Mouse (Mus musculus): Measurements from ENCODE around the gene Mif4gd. TPM values are rescaled to one million over a fixed set of nuclear protein-coding genes. Genes with fewer than 3 reads are reported as not detected.
A peak's percentile ranks its signal among the peaks of the same experiment; 100 is the strongest.

Mif4gd gene
- polyA plus RNA-seq, 1 experiment from 2014 or later, result 41.4 TPM

GRCm38 (mm10) chr11:115630532-115631504 is 18.0 kb upstream of the Mif4gd start:
- Histone ChIP-seq H3K9ac (ENCODE audit: low read depth, low read length) (peak overlapping the region; percentile 12; the same call in 1 of the 2 replicates), H3K36me3 (ENCODE audit: control insufficient read depth, insufficient read depth, low read length) (no peaks in the 10 kb centered on the region), H3K27ac (ENCODE audit: low read depth, low read length) (no peak overlapping the region), H3K4me2 (peak overlapping the region; percentile 56), H3K27me3 (replicated peaks; ENCODE audit: control insufficient read depth, insufficient read depth, low read length) (no peaks in the 10 kb centered on the region), H3K4me1 (replicated peaks; ENCODE audit: control insufficient read depth, insufficient read depth, low read length) (peaks cover 17% of the 10 kb centered on the region), H3K9me3 (ENCODE audit: control insufficient read depth, low read length) (no peaks in the 10 kb centered on the region), H3K4me3 (ENCODE audit: low read depth, low read length) (peak overlapping the region; percentile 14; the same call in 1 of the 2 replicates)
- DNase-seq (ENCODE audit: low spot score), result peak; percentile 45
- WGBS, result 46% methylated on average over 16 of the region's 16 CpGs
- ATAC-seq (replicated peaks; ENCODE audit: low FRiP score), result no peak

GRCm38 (mm10) chr11:115629734-115630531 is 17.2 kb upstream of the Mif4gd start:
- 75% methylated on average over 13 of the region's 13 CpGs for WGBS
- Histone ChIP-seq H3K4me3 (ENCODE audit: low read depth, low read length) (no peak overlapping the region), H3K27ac (ENCODE audit: low read depth, low read length) (no peak overlapping the region), H3K4me2 (no peak overlapping the region), H3K9me3 (ENCODE audit: control insufficient read depth, low read length) (no peaks in the 10 kb centered on the region), H3K36me3 (ENCODE audit: control insufficient read depth, insufficient read depth, low read length) (no peaks in the 10 kb centered on the region), H3K9ac (ENCODE audit: low read depth, low read length) (no peak overlapping the region), H3K27me3 (replicated peaks; ENCODE audit: control insufficient read depth, insufficient read depth, low read length) (no peaks in the 10 kb centered on the region), H3K4me1 (replicated peaks; ENCODE audit: control insufficient read depth, insufficient read depth, low read length) (peaks cover 17% of the 10 kb centered on the region)
- DNase-seq (ENCODE audit: low spot score) (no peak), ATAC-seq (replicated peaks; ENCODE audit: low FRiP score) (no peak)

- ATAC-seq (replicated peaks; ENCODE audit: low FRiP score), result peak; percentile 13
- H3K36me3 ChIP-seq (ENCODE audit: control insufficient read depth, insufficient read depth, low read length), result no peaks in the 10 kb centered on the region
- 42% methylated on average over 13 of the region's 13 CpGs for WGBS
Observed at GRCm38 (mm10) chr11:115628465-115629101, 15.8 kb upstream of the Mif4gd start.

GRCm38 (mm10) chr11:115627705-115628464 is 15.1 kb upstream of the Mif4gd start, which contains the start of gene Slc25a19:
Slc25a19 (minus strand) TSS chr11:115628295.
- Histone ChIP-seq H3K4me3 (ENCODE audit: low read depth, low read length) (peak within 1 kb of the TSS; percentile 84), H3K27me3 (replicated peaks; ENCODE audit: control insufficient read depth, insufficient read depth, low read length) (no peaks in the 10 kb centered on the region), H3K4me2 (peak within 1 kb of the TSS; percentile 94), H3K9ac (ENCODE audit: low read depth, low read length) (peak within 1 kb of the TSS; percentile 82), H3K4me1 (replicated peaks; ENCODE audit: control insufficient read depth, insufficient read depth, low read length) (peaks cover 17% of the 10 kb centered on the region), H3K36me3 (ENCODE audit: control insufficient read depth, insufficient read depth, low read length) (peaks cover under 1% of the 10 kb centered on the region; the same call in 1 of the 2 replicates), H3K27ac (ENCODE audit: low read depth, low read length) (peak within 1 kb of the TSS; percentile 62), H3K9me3 (ENCODE audit: control insufficient read depth, low read length) (no peaks in the 10 kb centered on the region)
- DNase-seq (ENCODE audit: low spot score) (peak; percentile 96), ATAC-seq (replicated peaks; ENCODE audit: low FRiP score) (peak; percentile 99)
- WGBS, result under 1% methylated on average over 47 of the region's 47 CpGs

More at GRCm38 (mm10) chr11:115628465-115629101, 15.8 kb upstream of the Mif4gd start:
- Histone ChIP-seq H3K9me3 (ENCODE audit: control insufficient read depth, low read length) (no peaks in the 10 kb centered on the region), H3K4me3 (ENCODE audit: low read depth, low read length) (peak overlapping the region; percentile 84), H3K4me2 (peak overlapping the region; percentile 65), H3K4me1 (replicated peaks; ENCODE audit: control insufficient read depth, insufficient read depth, low read length) (peaks cover 17% of the 10 kb centered on the region), H3K27me3 (replicated peaks; ENCODE audit: control insufficient read depth, insufficient read depth, low read length) (no peaks in the 10 kb centered on the region), H3K9ac (ENCODE audit: low read depth, low read length) (peak overlapping the region; percentile 64), H3K27ac (ENCODE audit: low read depth, low read length) (peak overlapping the region; percentile 32; the same call in 1 of the 2 replicates)
- DNase-seq (ENCODE audit: low spot score), result no peak

- Histone ChIP-seq H3K4me2 (peak overlapping the region; percentile 94), H3K27me3 (replicated peaks; ENCODE audit: control insufficient read depth, insufficient read depth, low read length) (no peaks in the 10 kb centered on the region), H3K9ac (ENCODE audit: low read depth, low read length) (peak overlapping the region; percentile 82), H3K4me1 (replicated peaks; ENCODE audit: control insufficient read depth, insufficient read depth, low read length) (peaks cover 17% of the 10 kb centered on the region), H3K36me3 (ENCODE audit: control insufficient read depth, insufficient read depth, low read length) (peaks cover 7% of the 10 kb centered on the region; the same call in 1 of the 2 replicates), H3K9me3 (ENCODE audit: control insufficient read depth, low read length) (no peaks in the 10 kb centered on the region), H3K27ac (ENCODE audit: low read depth, low read length) (no peak overlapping the region), H3K4me3 (ENCODE audit: low read depth, low read length) (peak overlapping the region; percentile 84)
- DNase-seq (ENCODE audit: low spot score) (no peak), ATAC-seq (replicated peaks; ENCODE audit: low FRiP score) (no peak)
- 45% methylated on average over 11 of the region's 11 CpGs for WGBS
Observed at GRCm38 (mm10) chr11:115626824-115627616, 14.3 kb upstream of the Mif4gd start.

- Histone ChIP-seq H3K27me3 (replicated peaks; ENCODE audit: control insufficient read depth, insufficient read depth, low read length) (no peaks in the 10 kb centered on the region), H3K4me1 (replicated peaks; ENCODE audit: control insufficient read depth, insufficient read depth, low read length) (peaks cover 13% of the 10 kb centered on the region), H3K4me3 (ENCODE audit: low read depth, low read length) (no peak overlapping the region), H3K27ac (ENCODE audit: low read depth, low read length) (no peak overlapping the region), H3K4me2 (no peak overlapping the region), H3K36me3 (ENCODE audit: control insufficient read depth, insufficient read depth, low read length) (peaks cover 13% of the 10 kb centered on the region), H3K9me3 (ENCODE audit: control insufficient read depth, low read length) (no peaks in the 10 kb centered on the region), H3K9ac (ENCODE audit: low read depth, low read length) (no peak overlapping the region)
- 89% methylated on average over 9 of the region's 9 CpGs for WGBS
- DNase-seq (ENCODE audit: low spot score), result no peak
- ATAC-seq (replicated peaks; ENCODE audit: low FRiP score), result no peak
Observed at GRCm38 (mm10) chr11:115625877-115626276, 13.1 kb upstream of the Mif4gd start.

GRCm38 (mm10) chr11:115623487-115624070 is 10.8 kb upstream of the Mif4gd start:
- Histone ChIP-seq H3K9ac (ENCODE audit: low read depth, low read length) (no peak overlapping the region), H3K9me3 (ENCODE audit: control insufficient read depth, low read length) (no peaks in the 10 kb centered on the region), H3K4me1 (replicated peaks; ENCODE audit: control insufficient read depth, insufficient read depth, low read length) (peaks cover 11% of the 10 kb centered on the region), H3K36me3 (ENCODE audit: control insufficient read depth, insufficient read depth, low read length) (peaks cover 21% of the 10 kb centered on the region), H3K27me3 (replicated peaks; ENCODE audit: control insufficient read depth, insufficient read depth, low read length) (no peaks in the 10 kb centered on the region), H3K4me2 (no peak overlapping the region), H3K4me3 (ENCODE audit: low read depth, low read length) (no peak overlapping the region), H3K27ac (ENCODE audit: low read depth, low read length) (no peak overlapping the region)
- no peak for ATAC-seq (replicated peaks; ENCODE audit: low FRiP score)
- WGBS, result 80% methylated on average over 9 of the region's 9 CpGs
- DNase-seq (ENCODE audit: low spot score), result no peak

Data from liver, embryonic 11.5 days (tissue).